Mouse (Mus musculus) heart, embryonic 10.5 days (tissue): ENCODE measurements around the gene Kcp. TPM values are rescaled to one million over a fixed set of nuclear protein-coding genes. Genes with fewer than 3 reads are reported as not detected.

ENCODE experiments used
- DNase-seq: peaks from one replicate; pipeline ENCODE4 v3.0.0-alpha.2; 2017; ENCODE audit warnings: low spot score
- H3K27ac ChIP-seq: fragments of 300-500 bp; sonication (generic); 2 replicates; pipeline ENCODE4 v1.5.1; 2016; ENCODE audit warnings: mild to moderate bottlenecking
- H3K27me3 ChIP-seq: fragments of 300-500 bp; sonication (generic); 2 replicates; pipeline ENCODE4 v1.6.1; 2016; ENCODE audit warnings: mild to moderate bottlenecking; ENCODE audit not compliant: poor library complexity, insufficient read depth, severe bottlenecking
- H3K36me3 ChIP-seq: fragments of 300-500 bp; sonication (generic); 2 replicates; pipeline ENCODE4 v1.6.1; 2016; ENCODE audit warnings: mild to moderate bottlenecking, moderate library complexity
- H3K4me1 ChIP-seq: fragments of 300-500 bp; sonication (generic); 2 replicates; pipeline ENCODE4 v1.6.1; 2016; ENCODE audit warnings: mild to moderate bottlenecking
- H3K4me3 ChIP-seq: fragments of 300-500 bp; sonication (generic); 2 replicates; pipeline ENCODE4 v1.5.1; 2016; ENCODE audit warnings: mild to moderate bottlenecking, moderate library complexity
- H3K9me3 ChIP-seq: fragments of 300-500 bp; sonication (generic); 2 replicates; pipeline ENCODE4 v1.6.1; 2016; ENCODE audit warnings: mild to moderate bottlenecking, moderate library complexity
- WGBS: fragments of 180-500 bp; shearing (Covaris S2); methylation state at CpG from one replicate; pipeline ENCODE4 v1.1.7; 2016; 5-methylcytosine and 5-hydroxymethylcytosine counted together
- polyA plus RNA-seq: library from polyadenylated mRNA; unstranded; fragments of >200 nt; fragmentation: Nextera tagmentation; extraction: Ambion mirVana; gene quantifications from 2 replicates; pipeline ENCODE4 v1.2.1, GENCODE M21; 2016

The Kcp gene
- polyA plus RNA-seq, 1 experiment from 2014 or later: 23.3 TPM

GRCm38 (mm10) chr6:29529444-29529820, 21.7 kb upstream of the Kcp start:
- Histone ChIP-seq H3K27ac (peak overlapping the region; percentile 60), H3K27me3 (peaks cover 39% of the 10 kb centered on the region), H3K9me3 (no peaks in the 10 kb centered on the region), H3K4me1 (peaks cover 52% of the 10 kb centered on the region), H3K4me3 (peak overlapping the region; percentile 73), H3K36me3 (peaks cover 24% of the 10 kb centered on the region)
- 48% methylated on average over 2 of the region's 2 CpGs for WGBS
- no peak for DNase-seq

GRCm38 (mm10) chr6:29528561-29529443, 21.1 kb upstream of the Kcp start:
- 18% methylated on average over 13 of the region's 13 CpGs for WGBS
- Histone ChIP-seq H3K9me3 (no peaks in the 10 kb centered on the region), H3K36me3 (peaks cover 18% of the 10 kb centered on the region; the same call in 1 of the 2 replicates), H3K4me3 (peak overlapping the region; percentile 73), H3K27me3 (peaks cover 39% of the 10 kb centered on the region), H3K4me1 (peaks cover 58% of the 10 kb centered on the region), H3K27ac (peak overlapping the region; percentile 60)
- DNase-seq: no peak

- peaks cover 14% of the 10 kb centered on the region; the same call in 1 of the 2 replicates for H3K36me3 ChIP-seq
- H3K4me1 ChIP-seq: peaks cover 65% of the 10 kb centered on the region
- no peak for DNase-seq
- no peaks in the 10 kb centered on the region for H3K9me3 ChIP-seq
- WGBS: 22% methylated on average over 8 of the region's 8 CpGs
- H3K27ac ChIP-seq: peak overlapping the region; percentile 60
- peaks cover 42% of the 10 kb centered on the region for H3K27me3 ChIP-seq
- H3K4me3 ChIP-seq: peak overlapping the region; percentile 73
Measured at GRCm38 (mm10) chr6:29528165-29528505, 20.4 kb upstream of the Kcp start.

GRCm38 (mm10) chr6:29527361-29528164, 19.8 kb upstream of the Kcp start:
- no peak for DNase-seq
- peaks cover 47% of the 10 kb centered on the region for H3K27me3 ChIP-seq
- H3K27ac ChIP-seq: peak overlapping the region; percentile 86

GRCm38 (mm10) chr6:29526281-29527251, 18.8 kb upstream of the Kcp start, which contains the start of gene Irf5:
Gene Irf5, plus strand, starts transcription at chr6:29526625.
- Histone ChIP-seq H3K9me3 (no peaks in the 10 kb centered on the region), H3K36me3 (peaks cover 6% of the 10 kb centered on the region; the same call in 1 of the 2 replicates), H3K4me3 (peak within 1 kb of the TSS; percentile 73), H3K27ac (peak within 1 kb of the TSS; percentile 86), H3K27me3 (peaks cover 50% of the 10 kb centered on the region), H3K4me1 (peaks cover 67% of the 10 kb centered on the region)
- no peak for DNase-seq
- under 1% methylated on average over 96 of the region's 96 CpGs for WGBS

More at GRCm38 (mm10) chr6:29527361-29528164, 19.8 kb upstream of the Kcp start:
- 4% methylated on average over 34 of the region's 34 CpGs for WGBS
- Histone ChIP-seq H3K4me3 (peak overlapping the region; percentile 73), H3K9me3 (no peaks in the 10 kb centered on the region), H3K4me1 (peaks cover 67% of the 10 kb centered on the region), H3K36me3 (peaks cover 14% of the 10 kb centered on the region; the same call in 1 of the 2 replicates)

GRCm38 (mm10) chr6:29525256-29525655, 17.5 kb upstream of the Kcp start:
- H3K36me3 ChIP-seq: no peaks in the 10 kb centered on the region
- WGBS: 70% methylated on average over 6 of the region's 6 CpGs
- no peak overlapping the region for H3K27ac ChIP-seq
- H3K9me3 ChIP-seq: no peaks in the 10 kb centered on the region
- H3K27me3 ChIP-seq: peaks cover 41% of the 10 kb centered on the region
- DNase-seq: no peak
- H3K4me1 ChIP-seq: peaks cover 59% of the 10 kb centered on the region
- H3K4me3 ChIP-seq: no peak overlapping the region

GRCm38 (mm10) chr6:29524034-29524489, 16.3 kb upstream of the Kcp start:
- Histone ChIP-seq H3K4me3 (no peak overlapping the region), H3K27ac (peak overlapping the region; percentile 72), H3K27me3 (peaks cover 39% of the 10 kb centered on the region), H3K36me3 (no peaks in the 10 kb centered on the region), H3K4me1 (peaks cover 47% of the 10 kb centered on the region), H3K9me3 (no peaks in the 10 kb centered on the region)
- peak; percentile 88 for DNase-seq
- 34% methylated on average over 6 of the region's 6 CpGs for WGBS

- WGBS: 64% methylated on average over 12 of the region's 12 CpGs
- DNase-seq: no peak
- H3K36me3 ChIP-seq: no peaks in the 10 kb centered on the region
- peaks cover 41% of the 10 kb centered on the region for H3K4me1 ChIP-seq
- peak overlapping the region; percentile 72 for H3K27ac ChIP-seq
- H3K27me3 ChIP-seq: peaks cover 34% of the 10 kb centered on the region
- H3K9me3 ChIP-seq: no peaks in the 10 kb centered on the region
- no peak overlapping the region for H3K4me3 ChIP-seq
Measured at GRCm38 (mm10) chr6:29523301-29524033, 15.7 kb upstream of the Kcp start.

GRCm38 (mm10) chr6:29522626-29523300, 15.0 kb upstream of the Kcp start:
- peaks cover 34% of the 10 kb centered on the region for H3K4me1 ChIP-seq
- no peak for DNase-seq
- no peak overlapping the region for H3K4me3 ChIP-seq
- H3K27me3 ChIP-seq: peaks cover 27% of the 10 kb centered on the region
- H3K36me3 ChIP-seq: no peaks in the 10 kb centered on the region
- H3K9me3 ChIP-seq: no peaks in the 10 kb centered on the region
- 67% methylated on average over 6 of the region's 6 CpGs for WGBS
- peak overlapping the region; percentile 72; the same call in 1 of the 2 replicates for H3K27ac ChIP-seq

GRCm38 (mm10) chr6:29517139-29517538, 9.4 kb upstream of the Kcp start:
- 6% methylated on average over 5 of the region's 5 CpGs for WGBS
- Histone ChIP-seq H3K4me3 (no peak overlapping the region), H3K27ac (peak overlapping the region; percentile 50; the same call in 1 of the 2 replicates), H3K27me3 (0 out of 2 replicates have a peak, but pooled peaks cover under 1% of the 10 kb centered on the region), H3K36me3 (no peaks in the 10 kb centered on the region), H3K9me3 (no peaks in the 10 kb centered on the region), H3K4me1 (peaks cover 40% of the 10 kb centered on the region)
- peak; percentile 89 for DNase-seq

GRCm38 (mm10) chr6:29513284-29513683, 5.5 kb upstream of the Kcp start:
- WGBS: 0% methylated on average over 11 of the region's 11 CpGs
- Histone ChIP-seq H3K27ac (peak overlapping the region; percentile 86), H3K27me3 (peaks cover 11% of the 10 kb centered on the region; the same call in 1 of the 2 replicates), H3K4me1 (peaks cover 54% of the 10 kb centered on the region), H3K9me3 (no peaks in the 10 kb centered on the region), H3K36me3 (no peaks in the 10 kb centered on the region), H3K4me3 (peak overlapping the region; percentile 45)
- DNase-seq: peak; percentile 87
